Mouse (Mus musculus) MEL (cell line): ENCODE data around the gene Elk3. TPM values are rescaled to one million over a fixed set of nuclear protein-coding genes. Genes with fewer than 3 reads are reported as not detected.

Experiments
- DNase-seq: peaks from one replicate; pipeline ENCODE4 v3.0.0; 2011; ENCODE audit warnings: low read depth, low spot score
- H3K27ac ChIP-seq: 2 replicates; pipeline ENCODE4 v1.5.1; 2012; ENCODE audit warnings: low read depth, mild to moderate bottlenecking, control low read depth, low read length, moderate library complexity; ENCODE audit not compliant: control insufficient read depth
- H3K27me3 ChIP-seq, 2 experiments: fragments of 150-350 bp in 1 of 2; sonication (generic) in 1 of 2; 2 replicates each; pipeline ENCODE4 v1.6.1; 2012; ENCODE audit warnings: low read length in 2 of 2, mild to moderate bottlenecking in 2 of 2, improper control_type of control experiment in 1 of 2, moderate library complexity in 1 of 2; ENCODE audit not compliant: insufficient read depth in 2 of 2, control insufficient read depth in 1 of 2
- H3K36me3 ChIP-seq, 2 experiments: 2 replicates each; pipeline ENCODE4 v1.6.1; 2012 to 2014; ENCODE audit warnings: low read length in 2 of 2, improper control_type of control experiment in 1 of 2, inconsistent platforms in 1 of 2, mild to moderate bottlenecking in 1 of 2; ENCODE audit not compliant: insufficient read depth in 2 of 2, control insufficient read depth in 1 of 2
- H3K4me1 ChIP-seq, 2 experiments: fragments of 150-350 bp in 1 of 2; sonication (generic) in 1 of 2; 2 replicates each; pipeline ENCODE4 v1.6.1; 2012; ENCODE audit warnings: low read length in 2 of 2, improper control_type of control experiment in 1 of 2, mild to moderate bottlenecking in 1 of 2; ENCODE audit not compliant: insufficient read depth in 2 of 2, control insufficient read depth in 1 of 2
- H3K4me3 ChIP-seq, 2 experiments: fragments of 150-350 bp in 1 of 2; sonication (generic) in 1 of 2; 2 replicates each; pipeline ENCODE4 v1.5.1; 2012; ENCODE audit warnings: low read depth in 2 of 2, low read length in 2 of 2, mild to moderate bottlenecking in 2 of 2, moderate library complexity in 2 of 2, control low read depth in 1 of 2, improper control_type of control experiment in 1 of 2; ENCODE audit not compliant: control insufficient read depth in 1 of 2, insufficient read depth in 1 of 2
- H3K79me2 ChIP-seq: 2 replicates; pipeline ENCODE4 v1.6.1; 2012; ENCODE audit warnings: mild to moderate bottlenecking, low read length, moderate library complexity; ENCODE audit not compliant: control insufficient read depth, poor library complexity, insufficient read depth
- H3K9ac ChIP-seq: 2 replicates; pipeline ENCODE4 v1.6.1; 2012; ENCODE audit warnings: low read depth, mild to moderate bottlenecking, control low read depth, low read length, moderate library complexity; ENCODE audit not compliant: control insufficient read depth, poor library complexity, severe bottlenecking
- H3K9me3 ChIP-seq: fragments of 150-350 bp; sonication (generic); replicated peaks from 2 replicates; pipeline ENCODE4 v1.6.1; 2012; ENCODE audit warnings: mild to moderate bottlenecking, low read length, improper control_type of control experiment, moderate library complexity; ENCODE audit not compliant: insufficient read depth
- BHLHE40 ChIP-seq: IDR thresholded peaks from 2 replicates; pipeline ENCODE4 v1.6.1; 2012; ENCODE audit warnings: low read depth, mild to moderate bottlenecking, inconsistent platforms, low read length, improper control_type of control experiment, borderline replicate concordance
- CHD2 ChIP-seq: IDR thresholded peaks from 2 replicates; pipeline ENCODE4 v1.6.1; 2011; ENCODE audit warnings: low read length, improper control_type of control experiment
- ELF1 ChIP-seq: IDR thresholded peaks from 2 replicates; pipeline ENCODE4 v1.6.1; 2014; ENCODE audit warnings: low read depth, mild to moderate bottlenecking, inconsistent platforms, low read length, improper control_type of control experiment, moderate library complexity
- ETS1 ChIP-seq: IDR thresholded peaks from 2 replicates; pipeline ENCODE4 v1.6.1; 2012; ENCODE audit warnings: low read depth, mild to moderate bottlenecking, inconsistent platforms, low read length, improper control_type of control experiment, moderate library complexity
- GABPA ChIP-seq: IDR thresholded peaks from 2 replicates; pipeline ENCODE4 v1.6.1; 2012; ENCODE audit warnings: low read depth, mild to moderate bottlenecking, inconsistent platforms, low read length, improper control_type of control experiment, moderate library complexity
- GATA1 ChIP-seq: IDR thresholded peaks from 2 replicates; pipeline ENCODE4 v1.6.1; 2011; ENCODE audit warnings: low read depth, low read length, improper control_type of control experiment
- JUND ChIP-seq: IDR thresholded peaks from 2 replicates; pipeline ENCODE4 v1.6.1; 2011; ENCODE audit warnings: low read depth, mild to moderate bottlenecking, improper control_type of control experiment, low read length
- KAT2A ChIP-seq: conservative IDR thresholded peaks from 2 replicates; pipeline ENCODE4 v1.6.1; 2012; ENCODE audit warnings: low read depth, low read length, improper control_type of control experiment, inconsistent platforms
- MAZ ChIP-seq: IDR thresholded peaks from 2 replicates; pipeline ENCODE4 v1.6.1; 2012; ENCODE audit warnings: low read depth, mild to moderate bottlenecking, inconsistent platforms, low read length, improper control_type of control experiment
- MEF2A ChIP-seq: IDR thresholded peaks from 2 replicates; pipeline ENCODE4 v1.6.1; 2014; ENCODE audit warnings: low read depth, mild to moderate bottlenecking, inconsistent platforms, low read length, improper control_type of control experiment; ENCODE audit not compliant: poor library complexity, insufficient replicate concordance, severe bottlenecking; ENCODE audit errors: extremely low read depth
- MYB ChIP-seq: IDR thresholded peaks from 2 replicates; pipeline ENCODE4 v1.6.1; 2011; ENCODE audit warnings: mild to moderate bottlenecking, low read depth, low read length, improper control_type of control experiment
- MYC ChIP-seq: IDR thresholded peaks from 2 replicates; pipeline ENCODE4 v1.6.1; 2011; ENCODE audit warnings: low read depth, mild to moderate bottlenecking, low read length, improper control_type of control experiment, moderate library complexity
- NRF1 ChIP-seq: IDR thresholded peaks from 2 replicates; pipeline ENCODE4 v1.6.1; 2014; ENCODE audit warnings: low read depth, mild to moderate bottlenecking, inconsistent platforms, low read length, improper control_type of control experiment, moderate library complexity; ENCODE audit not compliant: poor library complexity, insufficient read depth, severe bottlenecking
- POLR2AphosphoS2 ChIP-seq: IDR thresholded peaks from 2 replicates; pipeline ENCODE4 v1.6.1; 2011; ENCODE audit warnings: low read length, improper control_type of control experiment
- RAD21 ChIP-seq: IDR thresholded peaks from 2 replicates; pipeline ENCODE4 v1.6.1; 2011; ENCODE audit warnings: mild to moderate bottlenecking, low read depth, low read length, improper control_type of control experiment
- RCOR1 ChIP-seq: IDR thresholded peaks from 2 replicates; pipeline ENCODE4 v1.6.1; 2012; ENCODE audit warnings: low read depth, mild to moderate bottlenecking, inconsistent platforms, low read length, improper control_type of control experiment
- SIN3A ChIP-seq: IDR thresholded peaks from 2 replicates; pipeline ENCODE4 v1.6.1; 2012; ENCODE audit warnings: low read length, improper control_type of control experiment, inconsistent platforms
- TBP ChIP-seq: IDR thresholded peaks from 2 replicates; pipeline ENCODE4 v1.8.0; 2011; ENCODE audit warnings: low read depth, low read length, improper control_type of control experiment
- UBTF ChIP-seq: IDR thresholded peaks from 2 replicates; pipeline ENCODE4 v1.6.1; 2012; ENCODE audit warnings: low read depth, mild to moderate bottlenecking, inconsistent platforms, low read length, improper control_type of control experiment, moderate library complexity, borderline replicate concordance; ENCODE audit not compliant: insufficient read depth
- USF2 ChIP-seq, 2 experiments: IDR thresholded peaks; 2 replicates each; pipeline ENCODE4 v1.6.1; 2011 to 2012; ENCODE audit warnings: improper control_type of control experiment in 2 of 2, low read length in 2 of 2, borderline replicate concordance in 1 of 2, inconsistent platforms in 1 of 2, low read depth in 1 of 2, mild to moderate bottlenecking in 1 of 2; ENCODE audit not compliant: insufficient read depth in 1 of 2
- ZC3H11A ChIP-seq: IDR thresholded peaks from 2 replicates; pipeline ENCODE4 v1.6.1; 2012; ENCODE audit warnings: low read depth, mild to moderate bottlenecking, inconsistent platforms, low read length, improper control_type of control experiment
- ZKSCAN1 ChIP-seq: IDR thresholded peaks from 2 replicates; pipeline ENCODE4 v1.6.1; 2012; ENCODE audit warnings: low read depth, mild to moderate bottlenecking, inconsistent platforms, low read length, improper control_type of control experiment, moderate library complexity
- ZMIZ1 ChIP-seq: IDR thresholded peaks from 2 replicates; pipeline ENCODE4 v1.6.1; 2012; ENCODE audit warnings: low read depth, mild to moderate bottlenecking, inconsistent platforms, low read length, improper control_type of control experiment, moderate library complexity
- polyA plus RNA-seq, 2 experiments: library from polyadenylated mRNA; stranded (reverse) in 1 of 2; unstranded in 1 of 2; fragments of >175 nt in 1 of 2; fragments of >200 nt in 1 of 2; gene quantifications; 2 replicates each; pipeline versions ENCODE4 v1.2.1 to v1.2.4; 2012; ENCODE audit warnings: low replicate concordance in 2 of 2, low read depth in 1 of 2; ENCODE audit not compliant: insufficient read length in 2 of 2, insufficient read depth in 1 of 2, missing spikeins in 1 of 2
- total RNA-seq: library from RNA; depleted of rRNA; stranded (reverse); fragments of 300-350 nt; gene quantifications from 2 replicates; pipeline ENCODE4 v1.2.3, GENCODE M21; 2012

The Elk3 gene
- total and polyA plus RNA-seq, 3 experiments: 1.0 to 6.3 TPM; not detected in 1

- Histone ChIP-seq H3K36me3 (no peaks in the 10 kb centered on the region), H3K27me3 (peaks cover 0 to 4% of the 10 kb centered on the region in 2 experiments; a peak in 2 of 4 replicates), H3K9ac (no peak overlapping the region), H3K4me3 (no peak overlapping the region), H3K79me2 (no peaks in the 10 kb centered on the region), H3K27ac (no peak overlapping the region), H3K4me1 (no peaks in the 10 kb centered on the region), H3K9me3 (no peaks in the 10 kb centered on the region)
- DNase-seq: no peak
- TF ChIP-seq TBP: no peak
- no peak for TF ChIP-seq CHD2
- TF ChIP-seq MYB: no peak
- TF ChIP-seq ETS1: no peak
- no peak for TF ChIP-seq USF2 (IDR thresholded peaks at IDR 0.05; ENCODE audit: borderline replicate concordance in 1 of 2, insufficient read depth in 1 of 2, low read depth in 1 of 2, low read length in 2 of 2)
- TF ChIP-seq ZMIZ1: no peak
- no peak for TF ChIP-seq KAT2A
- no peak for TF ChIP-seq ZC3H11A
- TF ChIP-seq NRF1: no peak
- no peak for TF ChIP-seq MAZ
Observed at GRCm38 (mm10) chr10:93338526-93338925, 27.6 kb upstream of the Elk3 start.

DNA sequence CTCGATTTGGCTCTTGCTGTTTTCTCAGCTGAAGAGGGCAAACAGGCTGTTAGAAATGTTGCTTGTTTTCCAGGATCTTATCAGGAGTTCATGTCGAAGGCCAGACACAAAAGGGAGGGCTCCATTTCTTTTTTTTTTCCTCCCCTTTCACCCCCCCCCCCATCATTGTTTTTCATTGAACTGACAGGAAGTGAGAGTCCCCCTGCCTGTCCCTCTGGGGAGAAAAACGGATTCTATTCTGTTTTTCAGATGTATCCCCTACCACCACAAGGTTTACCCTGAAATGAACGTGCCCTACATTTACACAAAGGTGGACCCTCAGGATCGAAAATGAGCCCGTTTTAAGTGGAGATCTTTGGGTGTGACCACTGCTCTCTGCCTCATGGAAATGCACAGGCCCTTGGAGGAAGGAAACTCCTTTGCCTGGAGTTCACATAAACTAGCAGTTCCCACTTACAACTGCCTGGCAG, 25.6 kb upstream of the Elk3 start:
- peaks cover 0 to under 1% of the 10 kb centered on the region in 2 experiments; a peak in 1 of 4 replicates for H3K27me3 ChIP-seq
- no peak overlapping the region for H3K4me3 ChIP-seq
- no peaks in the 10 kb centered on the region for H3K79me2 ChIP-seq
- H3K36me3 ChIP-seq: no peaks in the 10 kb centered on the region
- H3K4me1 ChIP-seq: no peaks in the 10 kb centered on the region
- DNase-seq: no peak
- no peaks in the 10 kb centered on the region for H3K9me3 ChIP-seq
- no peak overlapping the region for H3K27ac ChIP-seq
- no peak overlapping the region for H3K9ac ChIP-seq
- TF ChIP-seq JUND (no peak), RCOR1 (no peak), POLR2AphosphoS2 (no peak), SIN3A (no peak), UBTF (no peak), RAD21 (no peak), MEF2A (no peak), ELF1 (no peak), BHLHE40 (no peak), GABPA (no peak), KAT2A (no peak), MYC (no peak), GATA1 (no peak), ZKSCAN1 (no peak)
